Mouse (Mus musculus) small intestine, adult 10 weeks (tissue): ENCODE measurements around the gene Rnf145. TPM values are rescaled to one million over a fixed set of nuclear protein-coding genes. Genes with fewer than 3 reads are reported as not detected.

Source experiments
- polyA plus RNA-seq: library from polyadenylated mRNA; stranded (reverse); fragments of 350-450 nt; fragmentation: Illumina TruSeq; extraction: RNeasy Lipid Tissue Mini Kit (QIAGEN cat#74804); gene quantifications from one replicate; pipeline ENCODE4 v1.2.3, GENCODE M21; 2014; ENCODE audit warnings: low replicate concordance

Rnf145 gene
- polyA plus RNA-seq, result 17.0 TPM

DNA sequence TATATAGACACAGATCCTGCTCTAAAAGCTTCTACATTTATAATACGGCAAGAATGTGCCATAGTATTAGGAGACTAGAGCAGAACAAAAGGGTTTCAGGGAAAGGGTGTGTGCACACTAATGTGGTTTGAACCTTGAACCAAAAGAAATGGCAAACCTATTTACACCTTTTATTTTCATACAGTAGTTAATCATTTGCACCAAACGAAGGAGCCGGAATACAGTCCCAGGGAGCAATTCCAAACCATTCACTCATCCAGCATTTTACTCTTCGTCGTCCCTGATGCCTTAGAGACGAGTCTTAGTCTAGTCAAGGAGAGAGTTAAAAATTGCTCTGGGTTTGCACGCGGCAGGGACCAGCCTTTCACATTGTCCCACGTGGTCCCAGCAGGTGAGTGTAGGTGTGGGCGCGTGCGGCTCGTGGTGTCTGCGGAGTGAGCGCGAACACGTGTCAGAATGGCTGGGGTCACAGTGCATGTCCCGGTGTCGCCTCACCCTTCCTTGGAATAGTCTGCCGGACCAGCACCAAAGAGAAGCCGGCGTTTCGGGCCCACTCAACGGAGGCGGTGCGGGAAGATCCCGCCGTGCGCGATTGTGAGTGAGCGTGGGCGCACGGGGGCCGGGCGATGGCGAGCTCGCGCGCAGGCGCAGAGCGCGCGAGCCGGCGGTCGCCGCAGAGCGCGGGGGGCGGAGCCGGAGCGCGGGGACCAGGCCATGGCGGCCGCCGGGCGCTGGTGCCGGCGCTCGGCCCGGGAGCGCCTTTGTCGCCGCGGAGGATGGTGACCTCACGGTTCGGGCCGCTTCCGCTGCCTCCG lies at the start of gene Rnf145:
TSS of gene Rnf145 (plus strand) at position 684 of the 815 bp plus-strand sequence.

GRCm38 (mm10) chr11:44470432-44471336 lies 48.1 kb upstream of the Rnf145 start, which contains the start of gene Ublcp1:
Gene Ublcp1 (minus strand): TSS chr11:44470498.

Other genes with a start within 250 kb of the Rnf145 start
- 0.22 TPM for gene Il12b, start 118.9 kb upstream of the Rnf145 start, polyA plus RNA-seq
- 62.4 TPM for gene Ublcp1, start 48.5 kb upstream of the Rnf145 start, polyA plus RNA-seq
- 3.2 TPM for gene Ebf1, start 98.4 kb downstream of the Rnf145 start, polyA plus RNA-seq